Mouse (Mus musculus) stomach, postnatal 0 days (tissue): ENCODE measurements around the gene Ptdss2.

Experiments
- CTCF ChIP-seq: IDR thresholded peaks from 2 replicates; pipeline ENCODE4 v1.5.1; 2016; ENCODE audit warnings: antibody characterized with exemption, low read depth, mild to moderate bottlenecking, moderate library complexity
- EP300 ChIP-seq: optimal IDR thresholded peaks from 2 replicates; pipeline ENCODE3; 2016; ENCODE audit warnings: antibody characterized with exemption

DNA sequence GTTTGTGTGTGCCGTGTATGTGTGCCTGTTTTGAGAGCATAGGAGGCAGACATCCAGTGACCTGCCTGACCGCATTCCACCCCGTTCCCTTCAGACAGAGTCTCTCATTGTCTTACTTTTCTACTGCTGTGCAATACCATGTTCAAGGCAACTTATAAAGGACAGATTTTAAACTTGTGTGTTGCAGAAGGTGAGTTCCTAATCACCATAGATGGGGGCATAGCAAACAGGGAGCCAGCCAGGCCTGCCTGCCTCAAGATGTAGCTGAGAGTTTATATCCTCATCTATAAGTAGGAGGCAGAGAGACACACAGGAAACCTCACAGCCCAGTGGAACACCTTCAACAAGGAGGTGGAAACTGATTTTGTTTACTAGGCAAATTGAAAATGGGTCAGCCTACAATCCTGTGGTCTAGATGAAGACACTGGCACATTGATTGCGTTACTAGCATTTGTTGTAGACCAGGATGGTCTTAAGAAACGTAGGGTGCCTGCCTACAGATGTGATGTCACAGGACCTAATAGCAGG, 51.2 kb downstream of the Ptdss2 start:
- TF ChIP-seq EP300 (no peak), CTCF (no peak)
